Mouse (Mus musculus): ENCODE results near the gene Ccr8. TPM values are rescaled to one million over a fixed set of nuclear protein-coding genes. Genes with fewer than 3 reads are reported as not detected.

Gene Ccr8
- total and polyA plus RNA-seq, 3 experiments: not detected

GRCm38 (mm10) chr9:120115580-120115979 lies 23.7 kb downstream of the Ccr8 start:
- Histone ChIP-seq H3K4me3 (ENCODE audit: control insufficient read depth in 1 of 2, insufficient read depth in 1 of 2, low read depth in 2 of 2, low read length in 2 of 2) (peak overlapping the region; percentile 33 to 61), H3K4me1 (ENCODE audit: control insufficient read depth in 1 of 2, insufficient read depth in 2 of 2, low read length in 2 of 2) (peaks cover 21 to 43% of the 10 kb centered on the region in 2 experiments), H3K27ac (ENCODE audit: control insufficient read depth, low read depth, low read length) (peak overlapping the region; percentile 99), H3K9ac (ENCODE audit: control insufficient read depth, low read depth, low read length, poor library complexity, severe bottlenecking) (peak overlapping the region; percentile 73), H3K27me3 (ENCODE audit: control insufficient read depth in 1 of 2, insufficient read depth in 2 of 2, low read length in 2 of 2) (no peaks in the 10 kb centered on the region), H3K79me2 (ENCODE audit: control insufficient read depth, insufficient read depth, low read length, poor library complexity) (peaks cover 40% of the 10 kb centered on the region), H3K9me3 (replicated peaks; ENCODE audit: insufficient read depth, low read length) (no peaks in the 10 kb centered on the region), H3K36me3 (ENCODE audit: control insufficient read depth in 1 of 2, insufficient read depth in 2 of 2, low read length in 2 of 2) (peaks cover 10 to 42% of the 10 kb centered on the region in 2 experiments)
- peak; percentile 95 for DNase-seq (ENCODE audit: low read depth, low spot score)
- TF ChIP-seq ZC3H11A (IDR thresholded peaks at IDR 0.05; ENCODE audit: low read depth, low read length) (no peak), EP300 (IDR thresholded peaks at IDR 0.05; ENCODE audit: low read depth in 1 of 2, low read length in 2 of 2) (peak; percentile 82 to 96), MAFK (IDR thresholded peaks at IDR 0.05; ENCODE audit: borderline replicate concordance, low read depth, low read length) (no peak; the same call in 1 of the 2 replicates), ZMIZ1 (IDR thresholded peaks at IDR 0.05; ENCODE audit: low read depth, low read length) (peak; percentile 63), MAZ (IDR thresholded peaks at IDR 0.05; ENCODE audit: low read depth, low read length) (peak; percentile 44; the same call in 1 of the 2 replicates), ETS1 (IDR thresholded peaks at IDR 0.05; ENCODE audit: low read depth, low read length) (peak; percentile 94), SMC3 (IDR thresholded peaks at IDR 0.05; ENCODE audit: low read depth, low read length) (no peak), GATA1 (IDR thresholded peaks at IDR 0.05; ENCODE audit: low read depth, low read length) (peak; percentile 92), RAD21 (IDR thresholded peaks at IDR 0.05; ENCODE audit: low read depth, low read length) (no peak), ZKSCAN1 (IDR thresholded peaks at IDR 0.05; ENCODE audit: low read depth, low read length) (no peak), HCFC1 (IDR thresholded peaks at IDR 0.05; ENCODE audit: low read depth, low read length) (peak; percentile 59; the same call in 1 of the 2 replicates), NRF1 (IDR thresholded peaks at IDR 0.05; ENCODE audit: insufficient read depth, low read depth, low read length, poor library complexity, severe bottlenecking) (no peak), RCOR1 (IDR thresholded peaks at IDR 0.05; ENCODE audit: low read depth, low read length) (peak; percentile 75; the same call in 1 of the 2 replicates), CTCF (IDR thresholded peaks at IDR 0.05 in 2 of 3, conservative IDR thresholded peaks at IDR 0.05 in 1 of 3; ENCODE audit: control insufficient read depth in 1 of 3, insufficient read depth in 1 of 3, low read depth in 2 of 3, low read length in 3 of 3, poor library complexity in 1 of 3, severe bottlenecking in 1 of 3) (peak in 2 of 3 experiments; percentile 36 to 41; a peak in 4 of 6 replicates), JUND (IDR thresholded peaks at IDR 0.05; ENCODE audit: low read depth, low read length) (no peak), NELFE (IDR thresholded peaks at IDR 0.05; ENCODE audit: low read depth, low read length) (peak; percentile 60), SIN3A (IDR thresholded peaks at IDR 0.05; ENCODE audit: low read length) (peak; percentile 69; the same call in 1 of the 2 replicates), USF2 (IDR thresholded peaks at IDR 0.05; ENCODE audit: borderline replicate concordance in 1 of 2, insufficient read depth in 1 of 2, low read depth in 1 of 2, low read length in 2 of 2) (no peak), E2F4 (IDR thresholded peaks at IDR 0.05; ENCODE audit: borderline replicate concordance, low read depth, low read length) (no peak), MYB (IDR thresholded peaks at IDR 0.05; ENCODE audit: low read depth, low read length) (peak; percentile 13; the same call in 1 of the 2 replicates), TBP (IDR thresholded peaks at IDR 0.05; ENCODE audit: low read depth, low read length) (peak; percentile 86), CHD2 (IDR thresholded peaks at IDR 0.05; ENCODE audit: low read length) (peak; percentile 68), TAL1 (IDR thresholded peaks at IDR 0.05; ENCODE audit: low read length) (peak; percentile 95), TCF12 (IDR thresholded peaks at IDR 0.05; ENCODE audit: low read depth, low read length) (peak; percentile 97), MAX (IDR thresholded peaks at IDR 0.05; ENCODE audit: low read length) (no peak), MYC (IDR thresholded peaks at IDR 0.05; ENCODE audit: low read depth, low read length) (no peak), POLR2A (IDR thresholded peaks at IDR 0.05; ENCODE audit: control insufficient read depth in 1 of 2, insufficient read depth in 1 of 2, low read depth in 1 of 2, low read length in 2 of 2, poor library complexity in 1 of 2) (peak; percentile 42 to 64; a peak in 1 of 4 replicates), KAT2A (conservative IDR thresholded peaks at IDR 0.05; ENCODE audit: low read depth, low read length) (no peak), BHLHE40 (IDR thresholded peaks at IDR 0.05; ENCODE audit: borderline replicate concordance, low read depth, low read length) (peak; percentile 75), UBTF (IDR thresholded peaks at IDR 0.05; ENCODE audit: borderline replicate concordance, insufficient read depth, low read depth, low read length) (no peak), POLR2AphosphoS2 (IDR thresholded peaks at IDR 0.05; ENCODE audit: low read length) (no peak), USF1 (IDR thresholded peaks at IDR 0.05; ENCODE audit: low read depth, low read length) (no peak), ZNF384 (IDR thresholded peaks at IDR 0.05; ENCODE audit: low read depth, low read length) (no peak), ELF1 (IDR thresholded peaks at IDR 0.05; ENCODE audit: low read depth, low read length) (0 out of 2 replicates have a peak, but pooled peaks have one; percentile 27), CHD1 (IDR thresholded peaks at IDR 0.05; ENCODE audit: low read depth, low read length) (no peak; the same call in 1 of the 2 replicates), MXI1 (IDR thresholded peaks at IDR 0.05; ENCODE audit: low read depth, low read length) (peak; percentile 17; the same call in 1 of the 2 replicates), MEF2A (IDR thresholded peaks at IDR 0.05; ENCODE audit: extremely low read depth, insufficient replicate concordance, low read depth, low read length, poor library complexity, severe bottlenecking) (peak; percentile 52; the same call in 1 of the 2 replicates)

Measured in MEL (cell line).